9 mouse cellular contexts compared by ENCODE assay signal in the genomic region with DNA sequence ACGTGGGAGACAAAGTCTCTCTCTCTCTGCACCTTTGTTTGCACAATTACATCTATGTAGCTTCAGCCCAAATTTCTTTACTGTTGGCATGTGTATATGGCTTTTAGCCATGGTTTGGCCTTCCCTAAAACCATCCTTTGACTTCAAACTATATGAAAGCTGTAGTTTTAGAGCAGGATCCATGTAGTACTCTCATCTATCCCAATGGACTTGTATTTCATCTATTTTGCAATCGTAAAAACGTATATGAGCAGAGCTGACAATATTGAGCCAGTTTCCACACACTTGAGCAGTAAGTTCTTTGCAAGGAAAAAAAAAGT. TPM values are rescaled to one million over a fixed set of nuclear protein-coding genes. Genes with fewer than 3 reads are reported as not detected.
A peak's percentile ranks its signal among the peaks of the same experiment; 100 is the strongest.
DNase-seq lines count a peak whose midpoint lies in the region; ATAC-seq and TF ChIP-seq lines count a peak whose summit lies in the region.
"Had no signal": no experiment of that assay in that cellular context is flagged by ENCODE, and none has a peak within 500 bp of the region (broad histone marks: within the 10 kb centered on the region; RNA-seq: fewer than 3 reads in every experiment).

No protein-coding gene starts in this region.

- H3K9me3 ChIP-seq in hindbrain, embryonic 13.5 days: peaks cover 10% of the 10 kb centered on the region
- H3K9me3 ChIP-seq in midbrain, embryonic 12.5 days: no peaks in the 10 kb centered on the region
- H3K9me3 ChIP-seq: G1E had no signal

- ATAC-seq in hindbrain, embryonic 13.5 days (ENCODE audit: low FRiP score): no peak; the same call in 1 of the 2 replicates
- ATAC-seq in midbrain, embryonic 12.5 days (ENCODE audit: low FRiP score, low read depth): no peak

- no peaks in the 10 kb centered on the region for H3K36me3 ChIP-seq in kidney, adult 2 months (ENCODE audit: control insufficient read depth, insufficient read depth, low read length)
- peaks cover 26% of the 10 kb centered on the region for H3K36me3 ChIP-seq in hindbrain, embryonic 13.5 days
- H3K36me3 ChIP-seq in midbrain, embryonic 12.5 days: peaks cover 14% of the 10 kb centered on the region
- H3K36me3 ChIP-seq: G1E had no signal

- H3K4me2 ChIP-seq in hindbrain, embryonic 13.5 days: peak overlapping the region; percentile 74
- peak overlapping the region; percentile 75 for H3K4me2 ChIP-seq in midbrain, embryonic 12.5 days (replicated peaks)

- H3K4me3 ChIP-seq in kidney, adult 2 months (ENCODE audit: insufficient read depth, low read depth, low read length): peak overlapping the region; percentile 61
- peak overlapping the region; percentile 62 for H3K4me3 ChIP-seq in brown adipose tissue, adult 24 weeks (ENCODE audit: insufficient read depth, low read depth, low read length)
- peak overlapping the region; percentile 63 for H3K4me3 ChIP-seq in hindbrain, embryonic 13.5 days
- H3K4me3 ChIP-seq in midbrain, embryonic 12.5 days: peak overlapping the region; percentile 63

- peak overlapping the region; percentile 65 for H3K9ac ChIP-seq in hindbrain, embryonic 13.5 days
- H3K9ac ChIP-seq in midbrain, embryonic 12.5 days (replicated peaks): peak overlapping the region; percentile 78

- DNase-seq in kidney, adult 2 months: no peak
- no peak for DNase-seq in kidney, postnatal 10 days
- no peak for DNase-seq in urinary bladder, postnatal 10 days (ENCODE audit: low spot score)
- DNase-seq in c-Kit-positive CD71-positive TER-119-positive erythroid progenitor cells, embryonic 14.5 days (ENCODE audit: low spot score): no peak
- DNase-seq in ovary, postnatal 14 days (ENCODE audit: low spot score): no peak

- TF ChIP-seq CTCF in kidney, adult 2 months (conservative IDR thresholded peaks at IDR 0.05; ENCODE audit: insufficient read depth, insufficient read length, low read depth, low read length): no peak

- no peak for TF ChIP-seq POLR2A in kidney, adult 2 months (IDR thresholded peaks at IDR 0.05; ENCODE audit: low read depth, low read length)

- no peaks in the 10 kb centered on the region for H3K4me1 ChIP-seq in kidney, adult 2 months (ENCODE audit: control insufficient read depth, insufficient read depth, low read length)
- peaks cover 6% of the 10 kb centered on the region for H3K4me1 ChIP-seq in brown adipose tissue, adult 24 weeks (ENCODE audit: control insufficient read depth, insufficient read depth, insufficient read length, low read length)
- H3K4me1 ChIP-seq in hindbrain, embryonic 13.5 days (replicated peaks): peaks cover 18% of the 10 kb centered on the region
- H3K4me1 ChIP-seq in midbrain, embryonic 12.5 days: peaks cover 13% of the 10 kb centered on the region

- no peaks in the 10 kb centered on the region for H3K27me3 ChIP-seq in kidney, adult 2 months (replicated peaks; ENCODE audit: control insufficient read depth, insufficient read depth, low read length)
- no peaks in the 10 kb centered on the region for H3K27me3 ChIP-seq in hindbrain, embryonic 13.5 days
- no peaks in the 10 kb centered on the region for H3K27me3 ChIP-seq in midbrain, embryonic 12.5 days

- 58% methylated on average over 3 of the region's 3 CpGs for whole genome bisulfite sequencing in kidney, adult 2 months
- WGBS in hindbrain, embryonic 13.5 days: 57% methylated on average over 3 of the region's 3 CpGs
- WGBS in midbrain, embryonic 12.5 days: 58% methylated on average over 3 of the region's 3 CpGs

- no peak overlapping the region for H3K27ac ChIP-seq in kidney, adult 2 months (ENCODE audit: insufficient read depth, low read depth, low read length)
- no peak overlapping the region for H3K27ac ChIP-seq in brown adipose tissue, adult 24 weeks (replicated peaks; ENCODE audit: low read depth, low read length)
- H3K27ac ChIP-seq in hindbrain, embryonic 13.5 days: peak overlapping the region; percentile 81
- no peak overlapping the region for H3K27ac ChIP-seq in midbrain, embryonic 12.5 days (replicated peaks)

RNA-seq across cellular contexts. Expression of a gene that starts 0.3 kb away (rescaled TPM):
- polyA plus RNA-seq in kidney, adult 2 months (2012; rRNA removed): 0.42 and 0.83 TPM in 2 replicates
- polyA plus RNA-seq in brown adipose tissue, adult 24 weeks (2012; ENCODE audit: insufficient read depth, insufficient read length, missing spikeins): 1.1 TPM in 1 of 2 replicates, not detected in the other
- polyA plus RNA-seq in hindbrain, embryonic 13.5 days (2015; fragmentation: Nextera tagmentation; extraction: Ambion mirVana): 29.0 and 32.8 TPM in 2 replicates
- 31.8 and 34.0 TPM in 2 replicates for polyA plus RNA-seq in midbrain, embryonic 12.5 days (2016; fragmentation: Nextera tagmentation; extraction: Ambion mirVana)
- polyA plus RNA-seq: G1E had no signal

RNA-seq across cellular contexts. Expression of a gene that starts 30.5 kb away (rescaled TPM):
- polyA plus RNA-seq in kidney, adult 2 months (2012; rRNA removed): 2.9 and 3.7 TPM in 2 replicates
- polyA plus RNA-seq in brown adipose tissue, adult 24 weeks (2012; ENCODE audit: insufficient read depth, insufficient read length, missing spikeins): 12.2 and 19.9 TPM in 2 replicates
- 6.8 and 7.9 TPM in 2 replicates for polyA plus RNA-seq in hindbrain, embryonic 13.5 days (2015; fragmentation: Nextera tagmentation; extraction: Ambion mirVana)
- polyA plus RNA-seq in midbrain, embryonic 12.5 days (2016; fragmentation: Nextera tagmentation; extraction: Ambion mirVana): 4.5 and 6.1 TPM in 2 replicates
- polyA plus RNA-seq: G1E had no signal

RNA-seq across cellular contexts. Expression of a gene that starts 36.7 kb away (rescaled TPM):
- not detected in 2 replicates for polyA plus RNA-seq in kidney, adult 2 months (2012; rRNA removed)
- polyA plus RNA-seq in brown adipose tissue, adult 24 weeks (2012; ENCODE audit: insufficient read depth, insufficient read length, missing spikeins): not detected in 2 replicates
- not detected in 2 replicates for polyA plus RNA-seq in hindbrain, embryonic 13.5 days (2015; fragmentation: Nextera tagmentation; extraction: Ambion mirVana)
- polyA plus RNA-seq in midbrain, embryonic 12.5 days (2016; fragmentation: Nextera tagmentation; extraction: Ambion mirVana): not detected in 2 replicates
- polyA plus RNA-seq: G1E had no signal

RNA-seq across cellular contexts. Expression of a gene that starts 57.3 kb away (rescaled TPM):
- polyA plus RNA-seq in kidney, adult 2 months (2012; rRNA removed): 0.29 and 0.30 TPM in 2 replicates
- polyA plus RNA-seq in brown adipose tissue, adult 24 weeks (2012; ENCODE audit: insufficient read depth, insufficient read length, missing spikeins): 0.55 TPM in 1 of 2 replicates, not detected in the other
- 0.34 and 0.40 TPM in 2 replicates for polyA plus RNA-seq in hindbrain, embryonic 13.5 days (2015; fragmentation: Nextera tagmentation; extraction: Ambion mirVana)
- 0.45 and 0.64 TPM in 2 replicates for polyA plus RNA-seq in midbrain, embryonic 12.5 days (2016; fragmentation: Nextera tagmentation; extraction: Ambion mirVana)
- polyA plus RNA-seq: G1E had no signal

RNA-seq across cellular contexts. Expression of a gene that starts 57.9 kb away (rescaled TPM):
- 1.2 TPM in 2 replicates for polyA plus RNA-seq in kidney, adult 2 months (2012; rRNA removed)
- polyA plus RNA-seq in brown adipose tissue, adult 24 weeks (2012; ENCODE audit: insufficient read depth, insufficient read length, missing spikeins): 0.46 and 0.91 TPM in 2 replicates
- 21.0 and 21.3 TPM in 2 replicates for polyA plus RNA-seq in hindbrain, embryonic 13.5 days (2015; fragmentation: Nextera tagmentation; extraction: Ambion mirVana)
- polyA plus RNA-seq in midbrain, embryonic 12.5 days (2016; fragmentation: Nextera tagmentation; extraction: Ambion mirVana): 20.4 and 21.1 TPM in 2 replicates
- polyA plus RNA-seq: G1E had no signal

Comparison
In these comparisons a context has a peak if more than half of its experiments do, and no peak if none do; other contexts are left out.
1. RNA of a gene that starts 0.3 kb away (polyA plus RNA-seq): 31.8 to 34.0 TPM in midbrain, embryonic 12.5 days and 29.0 to 32.8 TPM in hindbrain, embryonic 13.5 days; 1.1 TPM in brown adipose tissue, adult 24 weeks and 0.42 to 0.83 TPM in kidney, adult 2 months; every median in the first group is over 10 times any median in the second.
2. Peak in every context shown above with its lines, with median percentiles within 50 percentile points of each other: H3K4me3 ChIP-seq.